Mouse (Mus musculus): ENCODE results near the gene Lrch2. TPM values are rescaled to one million over a fixed set of nuclear protein-coding genes. Genes with fewer than 3 reads are reported as not detected.
A peak's percentile ranks its signal among the peaks of the same experiment; 100 is the strongest.
"Not testable (repeated sequence)": the region's sequence is repeated elsewhere in the genome, so short reads cannot be mapped to it uniquely, and the experiment has no call there.

The Lrch2 gene
- 7.6 and 8.2 TPM in 2 replicates for polyA plus RNA-seq (2015; fragmentation: Nextera tagmentation; extraction: Ambion mirVana)

DNA sequence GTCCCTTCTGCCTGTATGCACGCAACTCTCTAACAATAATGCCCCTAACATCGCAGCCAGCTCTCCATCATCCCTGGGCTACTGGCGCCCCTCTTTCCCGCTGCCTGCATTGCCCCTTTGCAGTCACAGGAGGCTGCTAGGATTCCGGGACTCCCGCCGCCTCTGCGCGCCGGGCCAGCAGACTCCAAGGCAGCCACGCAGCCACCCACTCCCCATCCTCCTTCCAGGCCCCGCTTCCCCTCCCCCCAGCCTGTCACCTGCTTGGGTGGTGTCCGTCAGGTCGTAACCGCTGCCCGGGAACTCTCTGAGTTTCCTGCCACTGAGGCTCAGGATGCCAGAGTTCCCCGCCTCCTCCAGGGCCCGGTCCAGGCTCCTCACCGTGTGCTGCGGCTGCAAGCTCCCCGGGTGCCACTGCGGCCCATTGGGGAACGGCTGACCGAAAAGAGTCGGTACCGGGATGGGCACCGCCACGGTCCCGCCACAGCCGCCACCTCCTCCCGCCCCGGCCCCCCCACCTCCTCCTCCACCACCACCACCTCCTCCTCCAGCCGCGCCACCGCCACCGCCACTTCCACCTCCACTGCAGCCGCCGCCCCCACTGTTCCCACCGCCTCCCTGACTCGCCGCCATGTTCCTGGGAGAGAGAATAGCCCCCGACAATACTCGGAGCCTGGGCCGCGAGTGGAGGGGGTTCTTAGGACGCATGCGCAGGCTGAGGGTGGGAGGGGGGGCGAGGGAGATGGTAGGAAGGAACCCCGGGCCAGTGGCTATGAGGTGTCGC is at the start of gene Lrch2:
Lrch2 (minus strand) TSS at position 661 of the 781 bp plus-strand sequence.
- Histone ChIP-seq H3K4me2 (ENCODE audit: low read length) (peak within 1 kb of the TSS; percentile 51), H3K4me3 (ENCODE audit: low read length) (peak within 1 kb of the TSS; percentile 59), H3K27me3 (replicated peaks; ENCODE audit: control insufficient read depth, insufficient read depth, low read length) (no peaks in the 10 kb centered on the region), H3K27ac (ENCODE audit: low read depth, low read length) (peak within 1 kb of the TSS; percentile 84), H3K4me1 (ENCODE audit: control insufficient read depth, insufficient read depth, low read depth, low read length) (no peaks in the 10 kb centered on the region), H3K9ac (ENCODE audit: low read depth, low read length) (peak within 1 kb of the TSS; percentile 70), H3K36me3 (ENCODE audit: control insufficient read depth, insufficient read depth, low read length) (no peaks in the 10 kb centered on the region), H3K9me3 (ENCODE audit: control insufficient read depth, low read length) (no peaks in the 10 kb centered on the region)
- peak; percentile 94 for ATAC-seq
- WGBS: 20% methylated on average over 38 of the region's 50 CpGs

DNA sequence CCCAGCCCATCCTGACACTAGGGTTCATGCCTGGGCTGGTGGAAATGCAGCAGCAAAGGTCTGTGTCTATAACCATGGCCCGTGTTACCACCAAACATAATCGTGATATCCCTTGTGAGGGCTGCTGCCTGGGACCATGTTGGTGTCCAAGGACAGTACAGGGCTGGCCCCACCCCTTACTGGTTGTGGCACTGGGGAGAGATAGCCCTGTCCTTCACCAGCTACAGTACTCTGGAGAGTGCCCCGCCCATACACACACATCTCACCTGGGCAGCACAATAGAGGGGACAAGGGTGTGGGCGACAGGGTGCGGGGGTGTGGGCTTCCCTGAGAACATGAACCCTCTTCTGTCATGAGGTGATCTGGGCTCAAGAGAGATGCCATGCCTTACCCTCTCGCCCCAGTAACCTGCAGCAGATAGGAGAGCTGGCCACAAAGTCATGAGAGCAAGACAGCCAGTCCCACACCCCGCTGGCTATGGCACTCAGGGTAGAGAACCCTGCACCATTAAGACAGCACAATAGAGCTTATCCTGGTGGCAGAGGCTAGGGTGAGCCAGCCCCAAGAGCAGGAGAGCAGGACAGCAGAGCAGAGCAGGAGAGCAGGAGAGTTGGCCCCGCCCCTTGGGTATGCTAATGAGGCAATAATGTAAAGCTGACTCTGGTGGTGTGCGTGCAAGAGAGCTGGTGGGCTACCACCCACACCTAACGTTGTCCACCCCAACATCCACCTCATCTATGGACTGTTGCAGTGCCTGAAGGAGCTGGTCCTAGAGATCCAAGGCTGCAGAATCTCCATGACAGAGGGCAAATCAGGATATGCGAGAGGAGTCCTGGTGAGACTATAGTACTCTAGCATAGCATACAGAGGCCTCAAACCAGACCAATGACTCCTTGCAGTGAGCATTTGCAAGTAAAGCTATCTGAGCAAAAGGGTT is 12.7 kb downstream of the Lrch2 start:
- H3K36me3 ChIP-seq (ENCODE audit: control insufficient read depth, insufficient read depth, low read length): no peaks in the 10 kb centered on the region
- H3K4me1 ChIP-seq (ENCODE audit: control insufficient read depth, insufficient read depth, low read depth, low read length): no peaks in the 10 kb centered on the region
- no peaks in the 10 kb centered on the region for H3K9me3 ChIP-seq (ENCODE audit: control insufficient read depth, low read length)
- WGBS: 70% methylated on average over 11 of the region's 11 CpGs
- no peak overlapping the region for H3K4me3 ChIP-seq (ENCODE audit: low read length)
- no peaks in the 10 kb centered on the region for H3K27me3 ChIP-seq (replicated peaks; ENCODE audit: control insufficient read depth, insufficient read depth, low read length)
- ATAC-seq: peak; percentile 54; the same call in 1 of the 2 replicates
- H3K4me2 ChIP-seq (ENCODE audit: low read length): no peak overlapping the region
- H3K27ac ChIP-seq (ENCODE audit: low read depth, low read length): no peak overlapping the region
- H3K9ac ChIP-seq (ENCODE audit: low read depth, low read length): no peak overlapping the region

DNA sequence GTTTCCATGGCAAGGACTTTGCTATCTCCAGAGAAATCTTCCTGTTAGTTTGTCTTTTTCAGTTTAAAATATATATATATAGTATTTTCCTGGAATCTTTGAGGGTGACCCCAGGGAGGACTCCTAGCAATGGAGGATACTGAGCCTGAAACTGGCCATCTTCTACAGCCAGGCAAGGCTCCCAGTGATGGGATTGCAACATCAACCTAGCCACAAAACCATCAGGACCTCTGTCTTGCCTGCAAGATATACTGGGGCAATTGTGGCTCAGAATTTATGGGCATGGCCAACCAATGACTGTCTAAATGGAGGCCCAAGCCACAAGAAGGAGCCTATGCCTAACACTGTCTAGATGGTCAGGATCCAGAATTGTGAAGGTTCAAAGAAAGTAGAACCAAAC is 15.5 kb downstream of the Lrch2 start:
- Histone ChIP-seq H3K27me3 (replicated peaks; ENCODE audit: control insufficient read depth, insufficient read depth, low read length) (no peaks in the 10 kb centered on the region), H3K4me3 (ENCODE audit: low read length) (no peak overlapping the region), H3K9ac (ENCODE audit: low read depth, low read length) (no peak overlapping the region), H3K27ac (ENCODE audit: low read depth, low read length) (no peak overlapping the region), H3K9me3 (ENCODE audit: control insufficient read depth, low read length) (no peaks in the 10 kb centered on the region), H3K4me1 (ENCODE audit: control insufficient read depth, insufficient read depth, low read depth, low read length) (no peaks in the 10 kb centered on the region), H3K4me2 (ENCODE audit: low read length) (no peak overlapping the region), H3K36me3 (ENCODE audit: control insufficient read depth, insufficient read depth, low read length) (no peaks in the 10 kb centered on the region)
- ATAC-seq: no peak

DNA sequence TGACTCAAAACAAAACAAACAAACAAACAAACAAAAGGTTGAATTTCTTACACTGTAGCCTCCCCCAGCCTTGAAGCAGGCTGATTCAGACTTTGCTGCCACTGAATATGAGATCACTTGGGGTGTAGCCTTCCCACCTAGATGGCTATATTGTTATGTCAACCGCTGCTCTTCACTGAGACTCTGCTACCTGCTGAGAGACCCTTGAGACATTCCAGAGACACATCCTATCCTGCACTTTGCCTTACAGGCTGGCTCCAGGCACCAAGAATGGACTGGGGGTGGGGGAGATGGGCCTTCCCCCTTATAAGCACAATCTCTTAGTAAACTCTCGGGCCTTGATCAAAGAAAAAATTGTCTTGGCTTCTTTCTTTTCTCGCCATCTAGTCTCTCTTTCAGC is 16.8 kb downstream of the Lrch2 start:
- not testable (repeated sequence) for H3K9ac ChIP-seq (ENCODE audit: low read depth, low read length); H3K27me3 ChIP-seq (replicated peaks; ENCODE audit: control insufficient read depth, insufficient read depth, low read length); H3K4me2 ChIP-seq (ENCODE audit: low read length); H3K4me1 ChIP-seq (ENCODE audit: control insufficient read depth, insufficient read depth, low read depth, low read length); H3K4me3 ChIP-seq (ENCODE audit: low read length); H3K27ac ChIP-seq (ENCODE audit: low read depth, low read length); ATAC-seq; H3K9me3 ChIP-seq (ENCODE audit: control insufficient read depth, low read length); H3K36me3 ChIP-seq (ENCODE audit: control insufficient read depth, insufficient read depth, low read length)
- 86% methylated on average over 3 of the region's 3 CpGs for WGBS

GRCm38 (mm10) chrX:147535616-147536015 is 18.3 kb downstream of the Lrch2 start:
- 83% methylated on average over 2 of the region's 2 CpGs for WGBS
- Histone ChIP-seq H3K36me3 (ENCODE audit: control insufficient read depth, insufficient read depth, low read length) (no peaks in the 10 kb centered on the region), H3K9me3 (ENCODE audit: control insufficient read depth, low read length) (no peaks in the 10 kb centered on the region), H3K4me3 (ENCODE audit: low read length) (no peak overlapping the region), H3K9ac (ENCODE audit: low read depth, low read length) (no peak overlapping the region), H3K27ac (ENCODE audit: low read depth, low read length) (no peak overlapping the region), H3K27me3 (replicated peaks; ENCODE audit: control insufficient read depth, insufficient read depth, low read length) (no peaks in the 10 kb centered on the region), H3K4me1 (ENCODE audit: control insufficient read depth, insufficient read depth, low read depth, low read length) (no peaks in the 10 kb centered on the region), H3K4me2 (ENCODE audit: low read length) (no peak overlapping the region)
- no peak for ATAC-seq

GRCm38 (mm10) chrX:147531675-147532074 is 22.2 kb downstream of the Lrch2 start:
- 61% methylated on average over 4 of the region's 4 CpGs for WGBS

DNA sequence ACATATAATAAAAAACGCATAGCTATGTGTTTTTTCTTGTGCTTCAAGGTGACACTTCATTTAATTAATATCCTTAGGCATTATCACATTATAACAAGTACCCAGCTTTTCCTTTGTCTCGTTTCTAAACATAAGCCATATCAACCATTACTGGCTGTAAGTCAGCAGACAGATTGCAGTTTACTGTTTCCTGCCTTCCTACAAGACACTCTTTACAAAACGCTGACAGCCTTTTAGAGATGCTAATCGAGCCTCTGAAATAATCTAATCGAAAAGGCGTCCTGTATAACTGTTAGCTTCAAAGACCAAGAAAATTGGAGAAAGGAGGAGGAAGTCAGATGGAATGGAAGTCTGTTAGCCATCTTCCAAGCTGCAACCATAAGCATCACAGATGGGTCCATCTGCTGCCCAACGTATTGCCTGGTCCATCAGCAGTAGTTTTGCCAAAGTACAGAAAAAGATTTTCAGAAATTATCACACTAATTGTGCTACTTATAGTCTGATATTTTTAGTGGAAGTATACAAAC is 26.2 kb downstream of the Lrch2 start:
- H3K9ac ChIP-seq (ENCODE audit: low read depth, low read length): no peak overlapping the region
- H3K4me3 ChIP-seq (ENCODE audit: low read length): no peak overlapping the region
- no peaks in the 10 kb centered on the region for H3K9me3 ChIP-seq (ENCODE audit: control insufficient read depth, low read length)
- H3K4me1 ChIP-seq (ENCODE audit: control insufficient read depth, insufficient read depth, low read depth, low read length): no peaks in the 10 kb centered on the region
- H3K36me3 ChIP-seq (ENCODE audit: control insufficient read depth, insufficient read depth, low read length): no peaks in the 10 kb centered on the region
- no peaks in the 10 kb centered on the region for H3K27me3 ChIP-seq (replicated peaks; ENCODE audit: control insufficient read depth, insufficient read depth, low read length)
- no peak overlapping the region for H3K27ac ChIP-seq (ENCODE audit: low read depth, low read length)
- WGBS: 52% methylated on average over 7 of the region's 7 CpGs
- H3K4me2 ChIP-seq (ENCODE audit: low read length): no peak overlapping the region
- no peak for ATAC-seq

More at GRCm38 (mm10) chrX:147531675-147532074, 22.2 kb downstream of the Lrch2 start:
- Histone ChIP-seq H3K9ac (ENCODE audit: low read depth, low read length) (no peak overlapping the region), H3K27ac (ENCODE audit: low read depth, low read length) (no peak overlapping the region), H3K4me1 (ENCODE audit: control insufficient read depth, insufficient read depth, low read depth, low read length) (no peaks in the 10 kb centered on the region), H3K9me3 (ENCODE audit: control insufficient read depth, low read length) (no peaks in the 10 kb centered on the region), H3K27me3 (replicated peaks; ENCODE audit: control insufficient read depth, insufficient read depth, low read length) (no peaks in the 10 kb centered on the region), H3K36me3 (ENCODE audit: control insufficient read depth, insufficient read depth, low read length) (no peaks in the 10 kb centered on the region), H3K4me3 (ENCODE audit: low read length) (no peak overlapping the region), H3K4me2 (ENCODE audit: low read length) (no peak overlapping the region)
- peak; percentile 42; the same call in 1 of the 2 replicates for ATAC-seq

- no peak overlapping the region for H3K4me2 ChIP-seq (ENCODE audit: low read length)
- no peaks in the 10 kb centered on the region for H3K36me3 ChIP-seq (ENCODE audit: control insufficient read depth, insufficient read depth, low read length)
- no peaks in the 10 kb centered on the region for H3K4me1 ChIP-seq (ENCODE audit: control insufficient read depth, insufficient read depth, low read depth, low read length)
- no peak overlapping the region for H3K4me3 ChIP-seq (ENCODE audit: low read length)
- H3K9me3 ChIP-seq (ENCODE audit: control insufficient read depth, low read length): no peaks in the 10 kb centered on the region
- no peak for ATAC-seq
- H3K27ac ChIP-seq (ENCODE audit: low read depth, low read length): no peak overlapping the region
- no peak overlapping the region for H3K9ac ChIP-seq (ENCODE audit: low read depth, low read length)
- WGBS: 62% methylated on average over 2 of the region's 2 CpGs
- H3K27me3 ChIP-seq (replicated peaks; ENCODE audit: control insufficient read depth, insufficient read depth, low read length): no peaks in the 10 kb centered on the region
Measured at GRCm38 (mm10) chrX:147489551-147489950, 64.3 kb downstream of the Lrch2 start.

DNA sequence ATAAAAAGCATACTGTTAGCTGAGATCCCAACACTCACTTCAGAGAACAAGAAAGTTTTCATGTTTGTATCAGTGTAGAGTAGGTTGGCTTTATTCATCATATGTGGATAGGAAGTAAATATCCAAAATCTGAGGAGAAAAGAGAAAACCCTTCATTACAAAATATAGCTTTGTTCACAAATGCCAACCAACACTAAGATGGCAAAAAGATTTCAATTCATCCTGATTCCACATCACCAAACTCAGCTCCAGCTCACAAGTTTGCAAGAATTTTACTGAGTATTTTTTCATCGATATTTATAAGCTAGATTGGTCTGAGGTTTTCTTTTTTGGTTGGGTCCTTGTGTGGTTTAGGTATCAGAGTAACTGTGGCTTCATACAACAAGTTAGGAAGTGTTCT is 100.3 kb downstream of the Lrch2 start, which contains the start of gene Vmn1r239-ps:
Vmn1r239-ps (minus strand) TSS at position 101 of the 400 bp plus-strand sequence.
- not testable (repeated sequence) for ATAC-seq; H3K27me3 ChIP-seq (replicated peaks; ENCODE audit: control insufficient read depth, insufficient read depth, low read length); H3K9me3 ChIP-seq (ENCODE audit: control insufficient read depth, low read length); H3K4me2 ChIP-seq (ENCODE audit: low read length); H3K4me1 ChIP-seq (ENCODE audit: control insufficient read depth, insufficient read depth, low read depth, low read length); H3K27ac ChIP-seq (ENCODE audit: low read depth, low read length); H3K9ac ChIP-seq (ENCODE audit: low read depth, low read length); H3K4me3 ChIP-seq (ENCODE audit: low read length); H3K36me3 ChIP-seq (ENCODE audit: control insufficient read depth, insufficient read depth, low read length)
- 88% methylated on average over 1 of the region's 1 CpGs for WGBS

Measured in hindbrain, embryonic 16.5 days (tissue).